Mouse (Mus musculus): ENCODE results near the gene Hsf2.
"Not testable (repeated sequence)": the region's sequence is repeated elsewhere in the genome, so short reads cannot be mapped to it uniquely, and the experiment has no call there.

The Hsf2 gene

GRCm38 (mm10) chr10:57532218-57533101 is 46.3 kb downstream of the Hsf2 start, which contains the start of gene Serinc1:
Gene Serinc1 (minus strand): TSS chr10:57532530.
- DNase-seq, result peak; percentile 97

- DNase-seq, result not testable (repeated sequence)
Observed at GRCm38 (mm10) chr10:57543890-57544289, 57.7 kb downstream of the Hsf2 start.

DNA sequence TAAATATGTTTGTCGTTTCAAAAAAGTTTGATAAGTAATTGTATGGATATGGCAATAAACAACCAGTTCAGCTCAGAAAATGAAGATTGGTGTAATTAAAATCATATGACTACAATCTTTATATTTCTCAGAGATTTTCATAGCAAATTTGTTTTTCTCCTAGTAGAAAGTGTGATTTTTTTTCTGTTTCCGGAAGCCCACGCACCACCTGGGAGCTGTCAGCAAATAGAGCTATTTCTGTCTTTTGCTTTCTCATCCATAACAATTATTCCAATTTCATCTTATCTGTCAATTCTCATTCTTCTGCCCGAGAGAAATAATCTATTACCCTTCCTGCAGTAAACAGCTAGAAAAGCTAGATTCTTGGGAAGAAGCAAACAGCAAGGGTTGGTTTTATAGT is 63.4 kb downstream of the Hsf2 start:
- no peak for DNase-seq

DNA sequence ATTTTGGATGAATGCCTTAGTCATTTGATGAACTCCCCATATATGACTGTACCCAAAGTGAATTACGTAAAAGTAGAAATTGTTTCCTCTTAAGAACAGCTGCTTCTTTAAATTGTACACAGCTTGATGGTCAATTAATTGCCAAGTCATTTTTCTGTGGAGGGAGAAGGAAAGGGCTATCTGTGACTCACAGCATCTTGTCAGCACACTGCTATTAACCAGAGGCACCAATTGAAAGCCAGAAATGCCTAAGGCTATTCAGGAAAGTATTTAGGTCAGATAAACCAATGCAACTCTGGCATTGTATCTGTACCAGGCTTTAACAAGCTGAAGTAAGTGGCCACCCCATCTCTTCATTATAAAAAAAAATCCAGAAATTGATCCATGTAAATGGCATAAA is 67.5 kb downstream of the Hsf2 start:
- no peak for DNase-seq

DNA sequence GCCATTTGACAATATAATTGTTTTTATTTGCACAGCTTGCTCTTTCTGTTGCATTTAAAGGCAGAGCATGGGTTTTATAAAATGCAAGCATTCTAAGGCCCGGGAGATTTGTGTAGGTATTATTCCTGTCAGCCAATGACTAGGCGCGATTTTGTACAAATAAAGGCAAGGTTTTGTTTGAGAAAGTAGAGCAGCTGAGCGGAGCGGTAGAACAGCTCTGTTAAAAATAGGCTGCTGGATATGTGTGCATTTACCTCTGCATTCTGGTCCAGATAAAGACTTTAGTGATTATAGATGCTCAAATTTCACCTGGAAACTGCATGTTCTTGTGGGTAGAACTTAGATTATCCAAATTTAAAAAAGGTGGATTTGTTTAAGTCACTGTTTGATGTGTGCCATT is 71.4 kb downstream of the Hsf2 start:
- no peak for DNase-seq

Measured in lung, postnatal 10 days (tissue).